Mouse (Mus musculus) hindbrain, embryonic 14.5 days (tissue): ENCODE data around the gene Lpin1. TPM values are rescaled to one million over a fixed set of nuclear protein-coding genes. Genes with fewer than 3 reads are reported as not detected.

ENCODE experiments used
- ATAC-seq: fragments of 200-750 bp; cut with Nextera tagmentation; 2 replicates; pipeline ENCODE4 v1.8.0; 2017; ENCODE audit warnings: moderate number of reproducible peaks, mild to moderate bottlenecking, moderate TSS enrichment, moderate library complexity; ENCODE audit not compliant: low FRiP score
- DNase-seq: peaks from one replicate; pipeline ENCODE4 v3.0.0-alpha.2; 2015; ENCODE audit warnings: low spot score
- H3K27ac ChIP-seq: fragments of 300-500 bp; sonication (generic); 2 replicates; pipeline ENCODE4 v1.5.1; 2014; ENCODE audit warnings: mild to moderate bottlenecking, moderate library complexity
- H3K27me3 ChIP-seq: fragments of 300-500 bp; sonication (generic); 2 replicates; pipeline ENCODE4 v1.6.1; 2014; ENCODE audit warnings: mild to moderate bottlenecking, low read length, mixed read lengths; ENCODE audit not compliant: control insufficient read depth, insufficient read depth
- H3K36me3 ChIP-seq: fragments of 300-500 bp; sonication (generic); replicated peaks from 2 replicates; pipeline ENCODE4 v1.6.1; 2014; ENCODE audit not compliant: control insufficient read depth, insufficient read depth
- H3K4me1 ChIP-seq: fragments of 300-500 bp; sonication (generic); replicated peaks from 2 replicates; pipeline ENCODE4 v1.6.1; 2014; ENCODE audit warnings: antibody characterized with exemption, low read length, mixed read lengths; ENCODE audit not compliant: control insufficient read depth, insufficient read depth
- H3K4me2 ChIP-seq: fragments of 300-500 bp; sonication (generic); replicated peaks from 2 replicates; pipeline ENCODE4 v1.6.1; 2014; ENCODE audit warnings: mild to moderate bottlenecking, moderate library complexity
- H3K4me3 ChIP-seq: fragments of 300-500 bp; sonication (generic); replicated peaks from 2 replicates; pipeline ENCODE4 v1.5.1; 2014; ENCODE audit warnings: mild to moderate bottlenecking, low read length
- H3K9ac ChIP-seq: fragments of 300-500 bp; sonication (generic); 2 replicates; pipeline ENCODE4 v1.6.1; 2014
- H3K9me3 ChIP-seq: fragments of 300-500 bp; sonication (generic); 2 replicates; pipeline ENCODE4 v1.6.1; 2016; ENCODE audit warnings: low read length; ENCODE audit not compliant: control insufficient read depth
- WGBS: fragments of 180-500 bp; shearing (Covaris S2); extraction: QIAGEN DNeasy Blood & Tissue Kit; methylation state at CpG from one replicate; pipeline ENCODE4 v1.1.7; 2014; 5-methylcytosine and 5-hydroxymethylcytosine counted together
- polyA plus RNA-seq: library from polyadenylated mRNA; unstranded; fragments of >200 nt; fragmentation: Nextera tagmentation; extraction: Ambion mirVana; gene quantifications from 2 replicates; pipeline ENCODE4 v1.2.1, GENCODE M21; 2014

Lpin1 gene
- polyA plus RNA-seq, 1 experiment from 2014 or later, result 18.0 TPM

DNA sequence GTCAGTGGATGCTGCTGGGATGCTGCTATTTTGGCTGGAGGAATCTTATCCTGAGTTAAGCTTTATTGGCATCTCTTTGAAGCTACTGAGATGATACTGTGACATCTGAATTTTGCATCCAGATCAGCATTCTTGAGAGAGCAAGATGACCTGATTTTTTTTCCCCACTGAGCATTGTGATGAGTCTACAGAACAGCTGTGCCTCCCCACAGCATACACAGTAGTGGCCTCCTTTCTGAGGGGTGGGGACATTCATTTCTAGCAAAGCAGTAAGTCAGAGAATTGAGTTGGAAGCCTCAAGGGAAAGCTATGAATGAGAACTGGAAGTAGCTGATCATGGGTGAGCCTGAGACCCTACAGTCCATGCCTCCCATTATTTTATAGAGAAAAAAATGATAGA, 121.9 kb downstream of the Lpin1 start:
- Histone ChIP-seq H3K9me3 (no peaks in the 10 kb centered on the region), H3K36me3 (no peaks in the 10 kb centered on the region), H3K4me3 (no peak overlapping the region), H3K4me2 (no peak overlapping the region), H3K4me1 (no peaks in the 10 kb centered on the region), H3K9ac (no peak overlapping the region), H3K27ac (no peak overlapping the region), H3K27me3 (no peaks in the 10 kb centered on the region)
- no peak for DNase-seq
- ATAC-seq, result no peak

DNA sequence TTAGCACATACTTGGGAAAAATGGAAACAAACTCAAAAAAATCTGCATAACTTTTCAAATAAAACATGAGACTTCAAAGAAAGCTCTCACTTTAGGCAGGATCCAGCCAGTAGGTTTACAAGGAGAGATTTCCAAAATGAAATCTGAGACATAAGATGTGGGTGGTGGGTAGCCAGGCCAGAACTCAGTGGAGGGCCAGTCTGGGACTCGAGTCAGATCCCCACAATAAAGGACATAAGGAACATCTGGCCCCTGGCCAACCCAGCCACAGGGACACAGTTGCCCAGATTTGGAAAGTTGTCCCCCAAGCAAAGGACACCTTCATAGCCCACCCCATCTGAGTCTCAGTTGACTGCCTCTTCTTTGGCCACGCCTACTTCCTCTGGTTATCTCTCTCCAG, 123.3 kb downstream of the Lpin1 start:
- no peaks in the 10 kb centered on the region for H3K36me3 ChIP-seq
- H3K27ac ChIP-seq, result no peak overlapping the region
- no peaks in the 10 kb centered on the region for H3K27me3 ChIP-seq
- H3K4me1 ChIP-seq, result no peaks in the 10 kb centered on the region
- H3K9me3 ChIP-seq, result no peaks in the 10 kb centered on the region
- H3K9ac ChIP-seq, result no peak overlapping the region
- ATAC-seq (no peak), DNase-seq (no peak)
- H3K4me3 ChIP-seq, result no peak overlapping the region
- WGBS, result 64% methylated on average over 2 of the region's 2 CpGs
- H3K4me2 ChIP-seq, result no peak overlapping the region

Other genes starting within 250 kb of the Lpin1 start
- 1.8 and 3.1 TPM in 2 replicates for gene Ntsr2, start 42.4 kb upstream of the Lpin1 start, polyA plus RNA-seq
- 0.88 and 1.4 TPM in 2 replicates for gene Greb1, start 189.9 kb upstream of the Lpin1 start, polyA plus RNA-seq
- gene E2f6, start 200.0 kb upstream of the Lpin1 start, polyA plus RNA-seq, result 32.5 and 36.2 TPM in 2 replicates